Mouse (Mus musculus) liver, embryonic 15.5 days (tissue): Measurements from ENCODE around the gene Fgfr2. TPM values are rescaled to one million over a fixed set of nuclear protein-coding genes. Genes with fewer than 3 reads are reported as not detected.

Experiments used
- ATAC-seq: fragments of 200-750 bp; cut with Nextera tagmentation; 2 replicates; pipeline ENCODE4 v1.8.0; 2017; ENCODE audit warnings: moderate number of reproducible peaks, mild to moderate bottlenecking, moderate library complexity; ENCODE audit not compliant: insufficient read depth
- H3K27ac ChIP-seq: fragments of 300-500 bp; sonication (generic); replicated peaks from 2 replicates; pipeline ENCODE4 v1.5.1; 2015; ENCODE audit warnings: mild to moderate bottlenecking, inconsistent platforms
- H3K27me3 ChIP-seq: fragments of 300-500 bp; sonication (generic); 2 replicates; pipeline ENCODE4 v1.6.1; 2015; ENCODE audit warnings: mild to moderate bottlenecking, inconsistent platforms
- H3K36me3 ChIP-seq: fragments of 300-500 bp; sonication (generic); replicated peaks from 2 replicates; pipeline ENCODE4 v1.6.1; 2015; ENCODE audit warnings: moderate library complexity, mild to moderate bottlenecking, inconsistent platforms
- H3K4me1 ChIP-seq: fragments of 300-500 bp; sonication (generic); replicated peaks from 2 replicates; pipeline ENCODE4 v1.6.1; 2015; ENCODE audit warnings: inconsistent platforms
- H3K4me2 ChIP-seq: fragments of 300-500 bp; sonication (generic); 2 replicates; pipeline ENCODE4 v1.6.1; 2015; ENCODE audit warnings: moderate library complexity, mild to moderate bottlenecking, inconsistent platforms
- H3K4me3 ChIP-seq: fragments of 300-500 bp; sonication (generic); replicated peaks from 2 replicates; pipeline ENCODE4 v1.5.1; 2015; ENCODE audit warnings: mild to moderate bottlenecking, inconsistent platforms
- H3K9ac ChIP-seq: fragments of 300-500 bp; sonication (generic); 2 replicates; pipeline ENCODE4 v1.6.1; 2015; ENCODE audit warnings: moderate library complexity, mild to moderate bottlenecking, inconsistent platforms
- H3K9me3 ChIP-seq: fragments of 300-500 bp; sonication (generic); replicated peaks from 2 replicates; pipeline ENCODE4 v1.6.1; 2016; ENCODE audit warnings: inconsistent platforms
- WGBS: fragments of 180-500 bp; shearing (Covaris S2); methylation state at CpG from one replicate; pipeline ENCODE4 v1.1.7; 2015; ENCODE audit warnings: mixed read lengths; ENCODE audit not compliant: insufficient replicate concordance; 5-methylcytosine and 5-hydroxymethylcytosine counted together
- polyA plus RNA-seq: library from polyadenylated mRNA; unstranded; fragments of >200 nt; fragmentation: Nextera tagmentation; extraction: Ambion mirVana; gene quantifications from 2 replicates; pipeline ENCODE4 v1.2.1, GENCODE M21; 2015

The Fgfr2 gene
- polyA plus RNA-seq, 1 experiment from 2014 or later, result 10.5 TPM

DNA sequence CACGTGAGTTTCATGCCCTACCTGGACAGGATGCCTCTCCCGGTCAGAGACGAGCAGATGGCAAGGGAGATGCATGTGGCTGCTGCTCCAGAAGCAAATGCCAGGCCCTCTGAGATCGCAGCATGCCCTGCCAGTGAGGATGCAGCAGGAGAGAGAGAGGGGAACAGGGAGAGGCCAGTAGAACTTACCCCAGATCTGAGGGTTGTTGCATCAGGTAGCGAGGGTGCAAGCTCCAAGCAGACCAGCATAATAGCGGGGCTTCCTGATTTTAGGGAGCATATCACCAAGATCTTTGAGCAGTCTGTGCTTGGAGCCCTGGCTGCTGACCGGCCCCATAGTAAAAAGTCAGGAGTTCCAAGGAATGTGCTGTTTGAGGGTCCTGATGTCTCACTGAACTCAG, 2497.8 kb downstream of the Fgfr2 start:
- no peaks in the 10 kb centered on the region for H3K36me3 ChIP-seq
- H3K27ac ChIP-seq, result no peak overlapping the region
- H3K27me3 ChIP-seq, result no peaks in the 10 kb centered on the region; the same call in 1 of the 2 replicates
- WGBS, result 51% methylated on average over 7 of the region's 7 CpGs
- H3K9me3 ChIP-seq, result no peaks in the 10 kb centered on the region
- no peak overlapping the region for H3K4me3 ChIP-seq
- no peak overlapping the region for H3K9ac ChIP-seq
- no peak for ATAC-seq
- H3K4me2 ChIP-seq, result no peak overlapping the region
- no peaks in the 10 kb centered on the region for H3K4me1 ChIP-seq

GRCm38 (mm10) chr7:130624299-130624698, 2498.9 kb downstream of the Fgfr2 start:
- no peak overlapping the region for H3K4me3 ChIP-seq
- 72% methylated on average over 9 of the region's 9 CpGs for WGBS
- H3K9ac ChIP-seq, result no peak overlapping the region
- H3K9me3 ChIP-seq, result no peaks in the 10 kb centered on the region
- no peaks in the 10 kb centered on the region; the same call in 1 of the 2 replicates for H3K27me3 ChIP-seq
- H3K27ac ChIP-seq, result no peak overlapping the region
- ATAC-seq, result no peak
- no peaks in the 10 kb centered on the region for H3K4me1 ChIP-seq
- H3K4me2 ChIP-seq, result no peak overlapping the region
- H3K36me3 ChIP-seq, result no peaks in the 10 kb centered on the region

DNA sequence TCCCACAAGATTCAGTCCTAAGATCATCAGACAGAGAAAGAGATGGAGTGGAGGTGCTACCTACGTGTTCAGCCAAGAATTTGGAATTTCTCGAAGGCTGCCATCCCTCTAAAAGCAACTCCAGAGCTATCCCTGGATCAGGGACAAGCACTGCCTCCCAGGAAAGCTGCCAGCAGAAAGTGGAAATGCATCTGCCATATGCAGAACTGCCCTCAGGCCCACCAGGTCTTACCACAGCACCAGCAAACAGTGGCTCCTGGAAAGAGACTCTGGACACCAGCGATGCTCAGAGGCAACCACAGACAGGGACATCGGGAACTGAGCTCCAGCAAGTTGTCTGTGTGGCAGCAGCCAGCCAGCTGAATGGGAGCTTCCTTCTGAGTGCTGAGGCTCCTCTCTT, 2500.8 kb downstream of the Fgfr2 start:
- H3K36me3 ChIP-seq, result no peaks in the 10 kb centered on the region
- H3K4me1 ChIP-seq, result no peaks in the 10 kb centered on the region
- no peaks in the 10 kb centered on the region; the same call in 1 of the 2 replicates for H3K27me3 ChIP-seq
- no peak overlapping the region for H3K4me3 ChIP-seq
- ATAC-seq, result no peak
- no peak overlapping the region for H3K9ac ChIP-seq
- WGBS, result 38% methylated on average over 4 of the region's 4 CpGs
- no peak overlapping the region for H3K27ac ChIP-seq
- no peaks in the 10 kb centered on the region for H3K9me3 ChIP-seq
- H3K4me2 ChIP-seq, result no peak overlapping the region

GRCm38 (mm10) chr7:130621953-130622352, 2501.2 kb downstream of the Fgfr2 start:
- no peaks in the 10 kb centered on the region for H3K36me3 ChIP-seq
- no peaks in the 10 kb centered on the region for H3K9me3 ChIP-seq
- no peak overlapping the region for H3K4me2 ChIP-seq
- no peak overlapping the region for H3K9ac ChIP-seq
- H3K4me3 ChIP-seq, result no peak overlapping the region
- 29% methylated on average over 3 of the region's 3 CpGs for WGBS
- no peaks in the 10 kb centered on the region; the same call in 1 of the 2 replicates for H3K27me3 ChIP-seq
- no peak overlapping the region for H3K27ac ChIP-seq
- ATAC-seq, result no peak
- no peaks in the 10 kb centered on the region for H3K4me1 ChIP-seq

DNA sequence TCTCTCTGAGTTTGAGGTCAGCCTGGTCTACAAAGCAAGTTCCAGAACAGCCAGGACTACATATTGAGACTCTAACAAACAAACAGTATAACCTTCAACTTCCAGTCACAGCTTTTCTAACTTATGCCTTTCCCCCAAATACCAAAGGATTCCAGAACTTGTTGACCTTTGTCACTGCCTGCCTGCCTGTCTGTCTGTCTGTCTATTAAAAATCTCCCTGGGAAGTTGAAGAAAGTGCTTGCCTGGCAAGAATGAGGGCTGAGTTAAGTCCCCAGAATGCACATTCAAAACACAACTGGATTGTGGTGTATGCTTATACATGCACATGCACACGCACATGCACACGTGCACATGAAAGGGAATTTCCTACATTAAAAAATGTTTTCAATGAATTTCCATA, 2502.1 kb downstream of the Fgfr2 start:
- Histone ChIP-seq H3K36me3 (no peaks in the 10 kb centered on the region), H3K9me3 (no peaks in the 10 kb centered on the region), H3K4me2 (no peak overlapping the region), H3K4me1 (no peaks in the 10 kb centered on the region), H3K4me3 (no peak overlapping the region), H3K27me3 (no peaks in the 10 kb centered on the region; the same call in 1 of the 2 replicates), H3K27ac (no peak overlapping the region), H3K9ac (no peak overlapping the region)
- WGBS, result 83% methylated on average over 2 of the region's 2 CpGs
- no peak for ATAC-seq

GRCm38 (mm10) chr7:130617591-130617990, 2505.6 kb downstream of the Fgfr2 start:
- no peak for ATAC-seq
- H3K27me3 ChIP-seq, result no peaks in the 10 kb centered on the region

GRCm38 (mm10) chr7:130613973-130614372, 2509.2 kb downstream of the Fgfr2 start:
- no peak overlapping the region for H3K4me3 ChIP-seq
- H3K4me2 ChIP-seq, result no peak overlapping the region
- no peak for ATAC-seq
- no peak overlapping the region for H3K9ac ChIP-seq
- no peak overlapping the region for H3K27ac ChIP-seq
- no peaks in the 10 kb centered on the region for H3K9me3 ChIP-seq
- H3K27me3 ChIP-seq, result no peaks in the 10 kb centered on the region
- WGBS, result 57% methylated on average over 4 of the region's 4 CpGs
- H3K4me1 ChIP-seq, result no peaks in the 10 kb centered on the region
- H3K36me3 ChIP-seq, result no peaks in the 10 kb centered on the region

More at GRCm38 (mm10) chr7:130617591-130617990, 2505.6 kb downstream of the Fgfr2 start:
- H3K36me3 ChIP-seq, result no peaks in the 10 kb centered on the region
- H3K4me3 ChIP-seq, result no peak overlapping the region
- H3K4me1 ChIP-seq, result no peaks in the 10 kb centered on the region
- WGBS, result 76% methylated on average over 3 of the region's 3 CpGs
- no peak overlapping the region for H3K9ac ChIP-seq
- H3K4me2 ChIP-seq, result no peak overlapping the region
- no peak overlapping the region for H3K27ac ChIP-seq
- no peaks in the 10 kb centered on the region for H3K9me3 ChIP-seq

- no peaks in the 10 kb centered on the region for H3K9me3 ChIP-seq
- H3K27me3 ChIP-seq, result no peaks in the 10 kb centered on the region
- no peak for ATAC-seq
- H3K27ac ChIP-seq, result no peak overlapping the region
- no peak overlapping the region for H3K4me3 ChIP-seq
- no peak overlapping the region for H3K9ac ChIP-seq
- no peaks in the 10 kb centered on the region for H3K36me3 ChIP-seq
- 63% methylated on average over 4 of the region's 4 CpGs for WGBS
- H3K4me2 ChIP-seq, result no peak overlapping the region
- H3K4me1 ChIP-seq, result no peaks in the 10 kb centered on the region
Measured at GRCm38 (mm10) chr7:130606958-130607357, 2516.2 kb downstream of the Fgfr2 start.

DNA sequence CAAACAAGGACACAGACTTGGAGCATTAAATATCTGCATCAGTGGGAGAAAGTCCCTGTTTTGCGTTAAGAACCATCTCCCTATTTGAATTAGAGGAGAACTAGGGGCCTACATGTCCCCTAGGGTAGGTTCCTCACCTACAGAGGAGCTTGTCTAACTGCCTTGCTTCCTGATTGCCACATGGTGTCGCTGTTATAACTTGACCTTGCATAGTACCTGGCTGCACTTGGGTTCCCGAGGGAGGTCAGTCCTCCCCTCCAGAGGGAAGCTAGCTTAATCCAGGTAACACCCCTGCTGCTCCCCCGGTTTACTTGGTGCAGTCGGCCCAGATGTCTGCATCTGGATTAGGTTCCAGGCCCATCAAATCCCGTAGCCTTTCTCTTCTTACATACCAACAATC, 2518.0 kb downstream of the Fgfr2 start:
- H3K36me3 ChIP-seq, result no peaks in the 10 kb centered on the region
- no peak overlapping the region for H3K4me2 ChIP-seq
- H3K9me3 ChIP-seq, result no peaks in the 10 kb centered on the region
- H3K4me1 ChIP-seq, result no peaks in the 10 kb centered on the region
- no peak for ATAC-seq
- H3K4me3 ChIP-seq, result no peak overlapping the region
- no peak overlapping the region for H3K27ac ChIP-seq
- 19% methylated on average over 6 of the region's 6 CpGs for WGBS
- H3K9ac ChIP-seq, result no peak overlapping the region
- H3K27me3 ChIP-seq, result no peaks in the 10 kb centered on the region

DNA sequence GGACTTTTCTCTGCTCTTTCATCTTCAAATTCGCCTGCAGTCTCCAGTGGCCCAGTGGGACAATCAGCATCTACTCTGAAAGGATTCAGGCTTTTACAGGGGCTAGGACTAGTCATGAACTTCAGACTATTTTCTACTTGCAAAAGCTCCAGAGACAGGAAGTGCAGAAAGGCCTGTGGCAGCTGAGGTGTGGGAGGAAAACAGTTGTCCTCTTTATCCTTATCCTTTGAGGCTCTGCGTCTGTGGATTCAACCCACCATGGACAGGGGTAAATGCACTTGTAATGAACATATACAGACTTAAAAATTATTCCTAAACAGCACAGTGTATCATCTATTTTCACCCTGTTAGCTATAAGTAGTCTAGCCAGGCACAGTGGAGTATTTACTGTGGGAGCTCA, 2518.8 kb downstream of the Fgfr2 start:
- Histone ChIP-seq H3K4me2 (no peak overlapping the region), H3K36me3 (no peaks in the 10 kb centered on the region), H3K4me1 (no peaks in the 10 kb centered on the region), H3K9ac (no peak overlapping the region), H3K9me3 (no peaks in the 10 kb centered on the region), H3K4me3 (no peak overlapping the region), H3K27ac (no peak overlapping the region), H3K27me3 (no peaks in the 10 kb centered on the region)
- no peak for ATAC-seq
- WGBS, result 40% methylated on average over 2 of the region's 2 CpGs

- no peak for ATAC-seq
- Histone ChIP-seq H3K36me3 (no peaks in the 10 kb centered on the region), H3K27me3 (no peaks in the 10 kb centered on the region), H3K9me3 (no peaks in the 10 kb centered on the region), H3K4me1 (no peaks in the 10 kb centered on the region), H3K9ac (no peak overlapping the region), H3K4me2 (no peak overlapping the region), H3K4me3 (no peak overlapping the region), H3K27ac (no peak overlapping the region)
- 67% methylated on average over 5 of the region's 5 CpGs for WGBS
Measured at GRCm38 (mm10) chr7:130603556-130603955, 2519.6 kb downstream of the Fgfr2 start.

GRCm38 (mm10) chr7:130602804-130603203, 2520.3 kb downstream of the Fgfr2 start:
- Histone ChIP-seq H3K4me1 (no peaks in the 10 kb centered on the region), H3K4me3 (no peak overlapping the region), H3K9me3 (no peaks in the 10 kb centered on the region), H3K27ac (no peak overlapping the region), H3K27me3 (no peaks in the 10 kb centered on the region), H3K4me2 (no peak overlapping the region), H3K36me3 (no peaks in the 10 kb centered on the region), H3K9ac (no peak overlapping the region)
- WGBS, result 50% methylated on average over 1 of the region's 1 CpGs
- no peak for ATAC-seq
